Mouse (Mus musculus) heart, adult 9 months (tissue): ENCODE data around the gene Hmgn5.

ENCODE experiments used
- DNase-seq, 2 experiments: peaks; one replicate each; pipeline ENCODE4 v3.0.0; 2022; ENCODE audit warnings: low spot score in 2 of 2

The Hmgn5 gene

DNA sequence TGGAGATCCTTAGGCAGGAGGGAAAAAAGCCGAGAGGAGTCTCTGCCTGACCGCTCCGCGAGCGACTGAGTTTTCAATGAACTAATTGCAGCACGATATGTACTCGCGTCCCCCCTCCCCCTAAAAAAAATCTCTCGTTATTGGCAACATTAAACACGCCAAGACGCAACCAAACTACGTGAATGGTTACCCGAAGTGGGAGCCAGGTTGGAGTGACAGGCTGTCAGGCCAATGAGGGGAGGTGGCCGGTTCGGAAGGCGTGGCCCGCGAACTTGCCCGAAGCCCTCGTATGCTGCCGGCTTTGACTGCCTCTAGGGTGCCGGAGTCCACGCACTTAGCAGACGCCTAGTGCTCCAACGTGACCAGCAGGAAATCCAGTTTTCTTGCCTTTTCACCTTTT, at the start of gene Hmgn5:
Hmgn5 (minus strand) TSS at position 122 of the 400 bp plus-strand sequence.
- peak; percentile 92 to 94 for DNase-seq

DNA sequence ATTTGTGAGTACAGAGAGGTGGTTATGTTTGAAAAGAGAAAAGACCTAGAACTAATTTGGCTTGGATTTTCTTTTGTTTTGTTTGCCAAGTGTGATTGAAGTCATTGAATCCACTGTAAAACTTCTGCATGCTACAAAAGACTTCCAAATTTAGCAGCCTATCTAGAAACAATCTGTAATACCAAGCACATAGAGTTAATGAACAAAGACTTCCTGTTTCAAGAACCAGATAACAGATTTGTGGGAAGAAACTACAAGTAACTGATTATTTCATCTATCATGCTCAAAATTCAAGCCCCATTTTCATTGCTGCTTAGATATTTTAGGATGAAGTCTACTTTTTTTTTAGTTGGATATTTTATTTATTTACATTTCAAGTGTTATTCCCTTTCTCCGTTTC, 34.6 kb upstream of the Hmgn5 start:
- no peak for DNase-seq

DNA sequence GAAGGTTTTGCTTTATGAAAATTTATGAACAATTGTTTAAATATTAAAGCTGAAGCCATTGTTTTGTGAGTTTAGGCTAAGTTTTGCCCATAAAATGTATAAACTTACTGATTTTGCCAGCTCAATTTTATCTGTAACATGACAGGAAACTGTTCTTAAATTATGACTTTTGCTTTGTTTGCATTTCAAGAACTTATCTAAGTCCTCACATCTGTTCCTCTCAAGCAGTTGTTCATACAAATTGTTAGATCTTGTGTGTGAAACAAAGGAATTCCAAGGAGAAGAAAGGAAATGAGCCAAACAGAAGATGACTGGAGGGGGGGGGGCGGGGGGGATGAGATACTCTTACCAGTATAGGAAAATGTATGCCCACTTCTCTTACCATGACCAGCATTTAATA, 13.0 kb upstream of the Hmgn5 start:
- no peak for DNase-seq

DNA sequence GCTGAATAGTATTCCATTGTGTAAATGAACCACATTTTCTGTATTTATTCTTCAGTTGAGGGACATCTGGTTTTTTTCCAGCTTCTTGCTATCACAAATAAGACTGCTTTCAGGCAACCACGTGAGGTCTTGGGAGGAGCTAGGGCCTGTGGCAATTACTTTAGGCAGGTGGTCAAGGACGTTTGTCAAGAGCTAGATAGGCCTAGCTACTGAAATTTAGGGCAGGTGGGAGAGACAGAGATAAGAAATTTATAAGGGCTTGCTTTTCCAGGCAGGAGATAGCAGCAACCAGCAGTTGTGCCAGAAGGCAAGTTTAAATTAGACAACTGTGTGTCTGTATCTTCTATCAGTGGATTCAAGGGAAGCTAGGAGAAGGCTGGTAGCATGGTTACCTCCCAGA, 7.7 kb upstream of the Hmgn5 start:
- DNase-seq: no peak

DNA sequence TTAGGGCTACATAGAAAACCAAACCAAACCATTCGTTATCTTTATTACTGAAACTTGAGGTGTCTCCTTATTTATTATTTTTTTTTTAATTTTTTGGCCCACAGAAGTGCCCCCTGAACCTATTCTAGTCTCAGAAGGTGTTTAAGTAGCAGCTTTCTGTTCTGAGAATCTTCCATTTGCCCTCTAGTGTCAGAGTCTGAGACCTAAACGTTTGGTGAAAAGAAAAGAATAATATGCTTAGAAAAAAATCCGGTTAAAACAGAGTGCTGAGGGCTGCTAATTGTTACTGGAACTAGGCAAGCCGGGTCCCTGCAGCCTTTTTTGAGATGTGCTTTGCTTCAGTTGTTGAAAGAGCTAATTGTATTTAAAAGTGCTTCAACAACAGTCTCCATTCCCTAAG, 962 bp upstream of the Hmgn5 start:
- no peak for DNase-seq

DNA sequence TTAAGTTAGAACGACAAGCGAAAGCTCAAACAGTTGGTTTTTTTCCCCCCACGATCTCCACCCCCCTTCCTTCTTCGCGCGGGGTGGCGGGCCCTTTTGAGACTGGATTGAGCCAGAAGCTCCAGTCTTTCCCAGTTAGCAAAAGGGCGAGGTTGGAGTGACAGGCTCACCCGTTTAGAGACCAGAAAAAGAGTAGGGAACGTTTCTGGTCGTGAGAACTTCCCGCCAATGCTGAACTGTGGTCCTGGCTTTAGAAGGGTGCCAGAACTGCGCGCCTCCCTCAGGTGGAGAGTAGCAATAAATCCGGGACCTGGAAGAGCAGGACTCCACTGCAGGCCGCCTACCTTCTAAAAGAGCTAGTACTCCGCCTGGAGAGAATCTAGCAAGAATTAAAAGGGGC, 482 bp upstream of the Hmgn5 start:
- DNase-seq: peak in 1 of 2 experiments; percentile 28

- peak; percentile 43 to 56 for DNase-seq
Observed at GRCm38 (mm10) chrX:109012371-109013031, 703 bp downstream of the Hmgn5 start.

DNA sequence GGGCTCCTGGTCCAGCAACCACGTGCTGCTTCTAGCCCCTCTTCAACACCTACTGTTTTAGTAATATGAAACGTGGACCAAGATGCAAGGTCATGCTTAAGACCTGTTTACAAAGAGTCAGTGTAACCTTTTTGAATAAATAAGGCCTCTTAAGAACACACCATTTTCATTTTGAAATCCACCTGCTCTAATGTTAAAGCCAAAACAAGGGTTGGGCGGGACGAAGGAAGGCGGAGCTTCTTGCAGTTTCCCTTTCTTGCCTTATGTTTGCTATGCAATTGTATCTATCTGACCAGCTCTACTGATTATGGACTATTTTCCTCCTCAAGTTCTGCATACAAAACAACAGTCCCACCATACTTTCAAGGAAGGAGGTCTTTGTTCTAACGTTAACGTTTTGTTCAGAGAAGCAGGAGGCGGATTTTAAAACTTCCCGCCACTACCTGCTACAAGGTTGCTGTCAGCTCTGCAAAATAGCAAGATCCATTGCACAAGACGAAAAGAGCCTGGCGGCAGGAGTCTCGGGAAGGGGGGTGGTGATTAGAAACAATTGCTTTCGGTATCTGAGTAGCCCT, 1.5 kb downstream of the Hmgn5 start:
- DNase-seq: peak; percentile 3 to 11

DNA sequence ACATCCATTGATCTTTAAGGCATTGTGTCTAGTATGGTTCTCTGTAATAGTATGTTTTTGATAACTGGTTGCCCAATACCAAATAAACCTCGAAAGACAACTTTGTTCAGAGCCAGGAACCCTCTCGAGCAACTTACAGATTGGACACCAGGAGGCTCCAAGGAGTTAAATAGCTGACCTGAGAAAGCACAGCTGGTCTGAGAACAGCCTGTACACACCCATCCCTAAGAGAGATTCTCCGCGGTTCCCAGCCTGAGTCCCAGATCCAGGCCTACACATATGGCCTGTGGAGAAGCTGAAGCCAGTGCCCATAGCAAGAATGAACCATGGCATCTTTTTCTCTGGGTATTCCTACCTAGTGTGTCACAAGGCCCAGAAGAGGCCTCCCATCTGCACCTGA, 11.9 kb downstream of the Hmgn5 start:
- DNase-seq: no peak
